Mouse (Mus musculus) myocyte (in vitro differentiated cells): ENCODE measurements around the gene BC030867. TPM values are rescaled to one million over a fixed set of nuclear protein-coding genes. Genes with fewer than 3 reads are reported as not detected.
A peak's percentile ranks its signal among the peaks of the same experiment; 100 is the strongest.

ENCODE experiments used
- H3K27me3 ChIP-seq: one replicate; pipeline ENCODE4 v1.6.1; 2011; ENCODE audit not compliant: control insufficient read depth, insufficient read depth, insufficient read length
- H3K36me3 ChIP-seq: one replicate; pipeline ENCODE4 v1.6.1; 2011; ENCODE audit not compliant: control insufficient read depth, insufficient read depth
- H3K4me2 ChIP-seq: one replicate; pipeline ENCODE4 v1.6.1; 2011; ENCODE audit warnings: low read depth, control low read depth
- H3K4me3 ChIP-seq: one replicate; pipeline ENCODE4 v1.5.1; 2011; ENCODE audit warnings: mild to moderate bottlenecking, control low read depth, moderate library complexity
- H3K79me2 ChIP-seq: one replicate; pipeline ENCODE4 v1.6.1; 2011; ENCODE audit not compliant: control insufficient read depth, insufficient read depth
- H3ac ChIP-seq: one replicate; pipeline ENCODE4 v1.6.1; 2011; ENCODE audit not compliant: control insufficient read depth, insufficient read length
- CEBPB ChIP-seq: IDR thresholded peaks from 2 replicates; pipeline ENCODE4 v1.6.1; 2011; ENCODE audit warnings: mild to moderate bottlenecking, moderate library complexity; ENCODE audit not compliant: poor library complexity, insufficient read depth, severe bottlenecking
- E2F4 ChIP-seq: IDR thresholded peaks from one replicate; pipeline ENCODE4 v1.6.1; 2011; ENCODE audit warnings: mild to moderate bottlenecking, control low read depth, moderate library complexity; ENCODE audit not compliant: insufficient read depth
- MAX ChIP-seq: IDR thresholded peaks from one replicate; pipeline ENCODE4 v1.6.1; 2011; ENCODE audit warnings: low read depth, mild to moderate bottlenecking, control low read depth
- MYOD1 ChIP-seq, 3 experiments: IDR thresholded peaks; one replicate each; pipeline ENCODE4 v1.6.1; 2011; ENCODE audit warnings: control low read depth in 2 of 3, low read depth in 2 of 3, mild to moderate bottlenecking in 2 of 3, moderate library complexity in 1 of 3; ENCODE audit not compliant: insufficient read length in 2 of 3, control insufficient read depth in 1 of 3
- MYOG ChIP-seq, 3 experiments: IDR thresholded peaks; one replicate each; pipeline ENCODE4 v1.6.1; 2011; ENCODE audit warnings: control low read depth in 2 of 3, low read depth in 2 of 3, mild to moderate bottlenecking in 2 of 3; ENCODE audit not compliant: insufficient read length in 2 of 3, control insufficient read depth in 1 of 3, insufficient read depth in 1 of 3
- POLR2A ChIP-seq: IDR thresholded peaks from one replicate; pipeline ENCODE4 v1.6.1; 2011; ENCODE audit warnings: low read depth, mild to moderate bottlenecking, control low read depth, moderate library complexity; ENCODE audit not compliant: insufficient read length
- POLR2AphosphoS2 ChIP-seq: IDR thresholded peaks from one replicate; pipeline ENCODE4 v1.6.1; 2011; ENCODE audit warnings: low read depth, control low read depth; ENCODE audit not compliant: insufficient read length
- REST ChIP-seq: IDR thresholded peaks from one replicate; pipeline ENCODE4 v1.6.1; 2011; ENCODE audit warnings: mild to moderate bottlenecking, control low read depth, moderate library complexity; ENCODE audit not compliant: insufficient read depth, insufficient read length
- SRF ChIP-seq: IDR thresholded peaks from one replicate; pipeline ENCODE4 v1.6.1; 2011; ENCODE audit warnings: low read depth; ENCODE audit not compliant: control insufficient read depth, insufficient read length
- TCF12 ChIP-seq: IDR thresholded peaks from one replicate; pipeline ENCODE4 v1.6.1; 2011; ENCODE audit warnings: mild to moderate bottlenecking, control low read depth; ENCODE audit not compliant: poor library complexity, insufficient read depth, severe bottlenecking
- TCF3 ChIP-seq: IDR thresholded peaks from one replicate; pipeline ENCODE4 v1.6.1; 2011; ENCODE audit warnings: low read depth, control low read depth; ENCODE audit not compliant: insufficient read length
- USF1 ChIP-seq: IDR thresholded peaks from one replicate; pipeline ENCODE4 v1.6.1; 2011; ENCODE audit warnings: low read depth, mild to moderate bottlenecking, control low read depth, moderate library complexity
- polyA plus RNA-seq: library from polyadenylated mRNA; unstranded; fragments of >200 nt; fragmentation: generic; extraction: Trizol; gene quantifications from one replicate; pipeline ENCODE4 v1.2.1, GENCODE M21; 2012; ENCODE audit warnings: missing spikeins

Gene BC030867
- polyA plus RNA-seq, 1 experiment: 4.4 TPM

DNA sequence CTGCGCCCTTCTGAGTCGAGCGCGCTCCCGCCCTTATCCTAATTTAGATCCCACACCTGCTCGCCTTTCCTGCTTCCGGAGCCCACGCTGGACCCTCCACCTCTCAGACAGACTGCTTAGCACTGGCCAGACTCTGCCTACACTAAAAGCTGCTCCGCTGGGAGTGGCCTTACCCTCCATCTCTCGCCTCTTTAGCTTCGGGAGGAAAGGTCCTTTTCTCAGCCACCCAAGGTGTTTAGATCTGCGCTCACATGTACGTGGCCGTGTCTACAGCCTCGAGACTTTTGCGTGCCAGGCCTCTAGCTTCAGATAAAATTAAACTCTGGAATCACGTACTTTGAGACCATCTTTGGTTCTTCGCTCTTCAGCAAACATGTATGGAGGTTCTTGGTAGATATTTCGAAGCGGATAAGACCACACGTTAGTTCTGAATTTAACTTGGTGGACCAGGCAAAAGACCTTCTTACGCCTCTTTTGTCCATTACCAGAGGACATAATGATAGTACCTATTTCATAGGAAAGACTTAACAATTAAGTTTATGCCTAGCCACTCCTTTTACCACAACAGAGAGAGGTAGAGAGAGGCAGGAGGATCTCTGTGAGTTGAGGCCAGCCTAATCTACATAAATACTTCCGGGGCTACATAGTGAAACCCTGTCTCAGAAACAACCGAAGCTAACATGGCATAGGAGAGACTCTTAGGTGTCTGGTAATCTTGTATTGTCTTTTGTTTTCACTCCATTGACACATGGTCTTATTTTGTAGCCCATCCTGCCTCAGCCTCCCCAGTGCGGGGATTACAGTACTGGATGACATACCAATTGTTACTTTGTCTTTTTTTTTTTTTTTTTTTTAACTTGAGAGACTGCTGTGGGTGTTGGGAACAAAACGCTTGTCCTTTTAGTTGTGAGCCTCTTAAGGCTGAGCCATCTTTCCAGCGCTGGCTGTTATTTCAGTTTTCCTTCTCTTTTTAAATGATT, 49.2 kb downstream of the BC030867 start:
- H3K79me2 ChIP-seq: peaks cover 9% of the 10 kb centered on the region
- H3K27me3 ChIP-seq: no peaks in the 10 kb centered on the region
- peak overlapping the region; percentile 93 for H3K4me2 ChIP-seq
- H3K36me3 ChIP-seq: peaks cover 14% of the 10 kb centered on the region
- peak overlapping the region; percentile 56 for H3K4me3 ChIP-seq
- no peak for TF ChIP-seq POLR2A
- TF ChIP-seq E2F4: no peak
- TF ChIP-seq POLR2AphosphoS2: no peak
- TF ChIP-seq SRF: no peak
- TF ChIP-seq REST: no peak
- no peak for TF ChIP-seq USF1
- peak in 1 of 3 experiments; percentile 33 for TF ChIP-seq MYOG (IDR thresholded peaks at IDR 0.05; ENCODE audit: control insufficient read depth in 1 of 3, insufficient read depth in 1 of 3, insufficient read length in 2 of 3, low read depth in 2 of 3)
- no peak for TF ChIP-seq TCF12
- no peak for TF ChIP-seq TCF3
- TF ChIP-seq MAX: no peak
- no peak for TF ChIP-seq CEBPB
- peak in 1 of 3 experiments; percentile 67 for TF ChIP-seq MYOD1 (IDR thresholded peaks at IDR 0.05; ENCODE audit: control insufficient read depth in 1 of 3, insufficient read length in 2 of 3, low read depth in 2 of 3)
- H3ac ChIP-seq: peak overlapping the region; percentile 88

- no peak overlapping the region for H3K4me3 ChIP-seq
- H3K27me3 ChIP-seq: no peaks in the 10 kb centered on the region
- no peaks in the 10 kb centered on the region for H3K36me3 ChIP-seq
- H3K4me2 ChIP-seq: no peak overlapping the region
- H3K79me2 ChIP-seq: peaks cover 3% of the 10 kb centered on the region
- H3ac ChIP-seq: no peak overlapping the region
- TF ChIP-seq POLR2AphosphoS2 (no peak), E2F4 (no peak), USF1 (no peak), CEBPB (no peak), TCF3 (no peak), MYOD1 (IDR thresholded peaks at IDR 0.05; ENCODE audit: control insufficient read depth in 1 of 3, insufficient read length in 2 of 3, low read depth in 2 of 3) (no peak), SRF (no peak), REST (no peak), POLR2A (no peak), MAX (no peak), MYOG (IDR thresholded peaks at IDR 0.05; ENCODE audit: control insufficient read depth in 1 of 3, insufficient read depth in 1 of 3, insufficient read length in 2 of 3, low read depth in 2 of 3) (no peak), TCF12 (no peak)
Measured at GRCm38 (mm10) chr11:102299839-102300238, 51.2 kb downstream of the BC030867 start.

- Histone ChIP-seq H3ac (no peak overlapping the region), H3K4me3 (no peak overlapping the region), H3K4me2 (no peak overlapping the region), H3K27me3 (no peaks in the 10 kb centered on the region), H3K36me3 (peaks cover 6% of the 10 kb centered on the region), H3K79me2 (no peaks in the 10 kb centered on the region)
- TF ChIP-seq MYOD1 (IDR thresholded peaks at IDR 0.05; ENCODE audit: control insufficient read depth in 1 of 3, insufficient read length in 2 of 3, low read depth in 2 of 3) (no peak), TCF12 (no peak), POLR2AphosphoS2 (no peak)
Measured at GRCm38 (mm10) chr11:102304141-102304540, 55.5 kb downstream of the BC030867 start.

GRCm38 (mm10) chr11:102305359-102305758, 56.7 kb downstream of the BC030867 start:
- no peak overlapping the region for H3K4me2 ChIP-seq
- H3K79me2 ChIP-seq: no peaks in the 10 kb centered on the region
- H3K4me3 ChIP-seq: no peak overlapping the region
- H3ac ChIP-seq: no peak overlapping the region
- TF ChIP-seq TCF3 (no peak), USF1 (no peak), MYOD1 (IDR thresholded peaks at IDR 0.05; ENCODE audit: control insufficient read depth in 1 of 3, insufficient read length in 2 of 3, low read depth in 2 of 3) (no peak), POLR2AphosphoS2 (peak; percentile 67), POLR2A (no peak), CEBPB (no peak)
- no peaks in the 10 kb centered on the region for H3K27me3 ChIP-seq
- H3K36me3 ChIP-seq: peaks cover 6% of the 10 kb centered on the region

DNA sequence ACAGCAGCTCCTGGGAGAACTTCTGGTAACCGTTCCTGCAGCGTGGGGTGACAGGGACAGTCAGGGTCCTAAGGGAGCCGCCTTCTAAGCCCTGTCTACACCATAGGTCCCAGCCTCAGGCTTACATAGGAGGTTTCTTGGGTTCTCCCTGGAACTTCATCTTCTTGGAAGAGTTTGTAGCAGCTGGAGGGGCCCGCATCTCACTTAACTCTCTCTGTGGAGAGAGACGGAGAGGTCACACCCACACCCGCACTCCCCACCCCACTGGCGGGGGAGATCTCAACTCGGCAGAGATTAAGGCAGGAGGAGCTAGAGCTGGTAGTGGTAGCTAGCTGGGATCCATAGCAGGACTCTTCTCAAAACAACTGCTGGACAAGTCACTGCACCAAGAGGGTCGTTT, 59.4 kb downstream of the BC030867 start:
- H3K36me3 ChIP-seq: peaks cover 10% of the 10 kb centered on the region
- H3ac ChIP-seq: no peak overlapping the region
- no peak for TF ChIP-seq MYOD1 (IDR thresholded peaks at IDR 0.05; ENCODE audit: control insufficient read depth in 1 of 3, insufficient read length in 2 of 3, low read depth in 2 of 3)
- no peak for TF ChIP-seq POLR2AphosphoS2
- TF ChIP-seq MAX: no peak
- no peak for TF ChIP-seq TCF3
- no peak for TF ChIP-seq E2F4
- TF ChIP-seq SRF: no peak
- no peak for TF ChIP-seq USF1
- no peak for TF ChIP-seq CEBPB
- TF ChIP-seq TCF12: no peak
- TF ChIP-seq REST: no peak
- no peak for TF ChIP-seq POLR2A
- no peak for TF ChIP-seq MYOG (IDR thresholded peaks at IDR 0.05; ENCODE audit: control insufficient read depth in 1 of 3, insufficient read depth in 1 of 3, insufficient read length in 2 of 3, low read depth in 2 of 3)
- no peaks in the 10 kb centered on the region for H3K27me3 ChIP-seq
- H3K79me2 ChIP-seq: no peaks in the 10 kb centered on the region
- no peak overlapping the region for H3K4me3 ChIP-seq
- no peak overlapping the region for H3K4me2 ChIP-seq
